Mouse (Mus musculus): ENCODE data around the gene Grpr.

Gene Grpr

DNA sequence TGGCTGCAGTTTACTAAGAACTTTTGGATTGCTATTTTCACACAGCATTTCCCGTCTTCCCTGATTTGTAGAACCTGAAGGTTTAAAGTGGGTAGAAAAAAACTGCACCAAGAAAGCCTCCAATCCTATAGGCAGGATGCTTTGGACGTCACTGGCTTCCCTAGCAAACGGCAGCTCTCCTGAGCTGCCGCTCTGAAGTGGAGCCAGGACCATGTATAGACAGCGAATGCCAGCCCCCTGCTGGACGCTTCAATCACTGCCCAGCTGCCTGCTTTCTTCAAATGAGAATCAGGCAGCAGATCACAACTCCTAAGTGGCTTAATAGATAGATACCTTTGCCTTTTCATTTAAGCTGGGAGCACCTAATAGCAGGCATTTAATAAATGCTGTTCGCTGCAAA is at the start of gene Grpr:
Gene Grpr (minus strand): TSS at position 12 of the 400 bp plus-strand sequence.
- no peak for DNase-seq (ENCODE audit: low spot score)

DNA sequence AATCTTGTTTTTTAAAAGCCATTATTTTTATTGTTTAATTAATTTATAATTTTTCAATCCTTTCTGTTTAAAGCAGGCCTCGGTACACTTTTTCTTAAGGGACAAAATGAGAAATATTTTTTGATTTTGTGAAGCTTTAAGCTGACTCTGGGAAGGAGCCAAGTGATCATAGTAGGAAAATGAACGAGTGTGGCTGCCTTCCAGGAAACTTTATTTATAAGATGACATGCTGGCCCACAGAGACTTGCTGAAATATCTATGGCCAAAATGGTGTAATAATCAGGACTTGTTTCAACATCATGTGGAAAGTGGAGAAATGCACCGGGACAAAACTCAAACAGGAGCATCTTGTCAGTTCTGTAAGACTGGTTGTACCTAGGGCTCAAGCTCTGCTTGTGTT is 11.0 kb upstream of the Grpr start:
- no peak for DNase-seq (ENCODE audit: low spot score)

DNA sequence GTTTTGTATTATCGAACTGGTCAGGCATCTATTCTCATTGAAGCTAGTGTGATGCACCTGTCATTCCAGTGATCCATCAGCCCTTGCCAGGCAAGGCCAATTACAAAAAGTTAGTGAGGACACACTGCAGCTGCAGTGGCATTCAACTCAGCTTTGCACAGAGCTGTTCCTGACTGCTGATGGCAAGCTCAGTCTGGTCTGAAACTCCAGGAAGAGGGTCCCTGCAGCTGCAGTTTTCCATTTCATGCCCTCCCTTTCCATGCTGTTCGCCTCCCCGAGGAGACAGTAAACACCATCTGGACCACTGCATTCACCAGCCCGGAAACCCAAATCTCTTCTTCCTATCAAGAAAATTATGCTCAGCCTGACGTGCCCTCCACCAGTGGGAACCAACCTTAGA is 2.4 kb downstream of the Grpr start:
- DNase-seq (ENCODE audit: low spot score): no peak

DNA sequence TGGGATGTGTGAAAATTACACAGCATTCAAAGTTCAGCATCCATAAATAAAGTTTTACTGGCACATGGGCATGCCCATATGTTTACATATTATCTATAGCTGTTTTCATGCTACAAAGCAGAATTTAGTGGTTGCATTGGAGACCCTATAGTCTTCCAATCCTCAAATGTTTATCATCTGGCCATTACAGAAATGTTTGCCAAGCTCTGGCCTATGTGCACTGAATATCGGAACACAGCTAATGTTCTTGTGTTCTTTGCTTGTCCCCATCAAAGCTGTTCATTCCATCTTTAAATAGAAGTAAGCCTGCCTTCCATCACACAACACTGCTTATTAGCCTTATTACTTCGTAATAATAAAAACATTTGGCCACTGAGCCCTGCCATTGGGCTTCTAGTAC is 16.6 kb downstream of the Grpr start:
- no peak for DNase-seq (ENCODE audit: low spot score)

DNA sequence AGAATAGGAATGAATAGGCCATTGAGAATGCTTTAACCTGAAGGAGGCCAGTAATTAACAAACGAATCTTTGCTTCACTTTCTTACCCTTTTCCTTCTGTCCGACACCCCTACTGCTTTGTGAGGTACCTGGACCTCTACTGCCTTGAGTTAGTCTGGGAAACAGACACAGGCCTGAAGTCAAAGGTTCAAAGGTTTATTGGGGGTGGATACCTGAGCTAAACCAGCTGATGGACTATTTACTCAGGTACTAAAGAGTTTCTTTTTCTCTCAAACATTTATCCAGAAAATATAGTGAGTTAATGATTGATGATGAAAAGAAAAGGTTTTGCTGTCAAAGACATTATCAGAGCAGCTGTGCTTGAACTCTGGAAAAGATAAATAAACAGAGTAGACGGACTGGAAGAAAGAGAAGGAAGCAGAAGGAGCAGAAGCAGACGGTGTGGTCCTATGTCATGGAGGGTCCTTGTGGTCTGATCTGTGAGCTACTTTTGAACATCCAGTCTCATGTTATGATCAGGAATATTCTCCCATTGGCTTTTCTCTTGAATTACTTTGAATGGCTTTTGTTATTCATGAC is 30.4 kb downstream of the Grpr start:
- no peak for DNase-seq (ENCODE audit: low spot score)

DNA sequence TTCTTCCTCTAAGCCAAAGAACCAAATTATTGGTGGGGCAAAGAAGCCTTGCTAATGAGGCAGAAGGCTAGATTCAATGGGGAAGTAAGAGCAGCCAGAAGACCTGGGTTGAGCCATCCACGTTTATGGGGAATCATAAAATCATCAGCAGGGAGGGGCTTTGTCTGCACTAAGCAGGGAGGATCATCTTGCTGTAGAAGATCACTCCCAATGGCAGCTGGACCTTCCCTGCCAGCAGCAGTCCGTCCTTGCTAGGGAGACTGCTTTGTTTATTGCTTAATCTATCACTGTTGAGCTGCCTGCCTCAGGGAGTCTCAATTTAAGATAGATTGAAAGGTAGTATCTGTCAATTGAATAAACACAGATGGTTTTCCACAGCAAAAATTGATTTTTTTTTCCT is 37.7 kb downstream of the Grpr start:
- no peak for DNase-seq (ENCODE audit: low spot score)

DNA sequence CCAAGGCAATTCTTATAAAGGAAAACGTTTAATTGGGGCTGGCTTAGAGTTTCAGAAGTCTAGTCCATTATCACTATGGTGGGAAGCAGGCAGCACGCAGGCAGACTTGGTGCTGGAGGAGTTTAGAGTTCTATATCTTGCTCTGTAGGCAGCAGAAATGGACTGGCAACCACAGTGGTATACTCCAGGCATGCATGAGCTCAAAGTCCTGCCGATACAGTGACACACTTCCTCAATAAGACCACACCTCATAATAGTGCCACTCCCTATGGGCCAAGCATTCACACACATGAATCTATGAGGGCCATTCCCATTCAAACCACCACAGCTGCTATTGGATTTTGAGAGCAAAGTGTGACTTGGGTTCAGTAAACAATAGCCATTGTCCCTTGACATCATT is 47.4 kb downstream of the Grpr start:
- no peak for DNase-seq (ENCODE audit: low spot score)
